Mouse (Mus musculus): ENCODE measurements around the gene 6430531B16Rik. TPM values are rescaled to one million over a fixed set of nuclear protein-coding genes. Genes with fewer than 3 reads are reported as not detected.

Gene 6430531B16Rik
- polyA plus RNA-seq, 1 experiment from 2014 or later, result not detected

GRCm38 (mm10) chr7:139945516-139945915 lies 33.0 kb downstream of the 6430531B16Rik start:
- H3K4me3 ChIP-seq (ENCODE audit: low read depth, low read length), result no peak overlapping the region
- H3K9me3 ChIP-seq (ENCODE audit: low read length), result no peaks in the 10 kb centered on the region
- DNase-seq (no peak), ATAC-seq (no peak)
- H3K4me1 ChIP-seq (ENCODE audit: insufficient read depth), result peaks cover 10% of the 10 kb centered on the region; the same call in 1 of the 2 replicates
- H3K4me2 ChIP-seq (ENCODE audit: low read depth, low read length), result no peak overlapping the region
- TF ChIP-seq EP300 (IDR thresholded peaks at IDR 0.05; ENCODE audit: low read depth) (no peak), CTCF (IDR thresholded peaks at IDR 0.05; ENCODE audit: low read depth) (no peak)
- H3K9ac ChIP-seq (replicated peaks), result no peak overlapping the region
- no peak overlapping the region for H3K27ac ChIP-seq (ENCODE audit: low read depth)
- H3K27me3 ChIP-seq (ENCODE audit: insufficient read depth, low read length), result peaks cover 59% of the 10 kb centered on the region
- H3K36me3 ChIP-seq (replicated peaks; ENCODE audit: insufficient read depth, low read length), result no peaks in the 10 kb centered on the region
- 18% methylated on average over 5 of the region's 5 CpGs for WGBS (ENCODE audit: insufficient replicate concordance)

GRCm38 (mm10) chr7:139944291-139945240 lies 34.0 kb downstream of the 6430531B16Rik start:
- Histone ChIP-seq H3K4me1 (ENCODE audit: insufficient read depth) (peaks cover 7% of the 10 kb centered on the region; the same call in 1 of the 2 replicates), H3K27me3 (ENCODE audit: insufficient read depth, low read length) (peaks cover 61% of the 10 kb centered on the region), H3K4me2 (ENCODE audit: low read depth, low read length) (peak overlapping the region; percentile 33), H3K27ac (ENCODE audit: low read depth) (no peak overlapping the region), H3K9me3 (ENCODE audit: low read length) (no peaks in the 10 kb centered on the region), H3K9ac (replicated peaks) (no peak overlapping the region), H3K36me3 (replicated peaks; ENCODE audit: insufficient read depth, low read length) (no peaks in the 10 kb centered on the region), H3K4me3 (ENCODE audit: low read depth, low read length) (peak overlapping the region; percentile 11)
- no peak for DNase-seq
- TF ChIP-seq CTCF (IDR thresholded peaks at IDR 0.05; ENCODE audit: low read depth) (no peak), EP300 (IDR thresholded peaks at IDR 0.05; ENCODE audit: low read depth) (no peak)
- ATAC-seq, result no peak
- 4% methylated on average over 68 of the region's 68 CpGs for WGBS (ENCODE audit: insufficient replicate concordance)

GRCm38 (mm10) chr7:139943674-139944281 lies 34.8 kb downstream of the 6430531B16Rik start, which contains the start of gene Utf1:
TSS of gene Utf1 (plus strand) at chr7:139943789.
- H3K27me3 ChIP-seq (ENCODE audit: insufficient read depth, low read length), result peaks cover 58% of the 10 kb centered on the region
- 1% methylated on average over 49 of the region's 59 CpGs for WGBS (ENCODE audit: insufficient replicate concordance)
- H3K9me3 ChIP-seq (ENCODE audit: low read length), result no peaks in the 10 kb centered on the region
- no peak for ATAC-seq
- H3K9ac ChIP-seq (replicated peaks), result no peak within 1 kb of the TSS
- DNase-seq, result peak; percentile 26
- H3K4me1 ChIP-seq (ENCODE audit: insufficient read depth), result peaks cover 7% of the 10 kb centered on the region; the same call in 1 of the 2 replicates
- no peaks in the 10 kb centered on the region for H3K36me3 ChIP-seq (replicated peaks; ENCODE audit: insufficient read depth, low read length)
- H3K4me3 ChIP-seq (ENCODE audit: low read depth, low read length), result peak within 1 kb of the TSS; percentile 11
- TF ChIP-seq CTCF (IDR thresholded peaks at IDR 0.05; ENCODE audit: low read depth) (no peak), EP300 (IDR thresholded peaks at IDR 0.05; ENCODE audit: low read depth) (no peak)
- peak within 1 kb of the TSS; percentile 33 for H3K4me2 ChIP-seq (ENCODE audit: low read depth, low read length)
- H3K27ac ChIP-seq (ENCODE audit: low read depth), result no peak within 1 kb of the TSS

GRCm38 (mm10) chr7:139940476-139941209 lies 37.9 kb downstream of the 6430531B16Rik start:
- ATAC-seq, result no peak
- no peaks in the 10 kb centered on the region for H3K9me3 ChIP-seq (ENCODE audit: low read length)

GRCm38 (mm10) chr7:139937810-139938209 lies 40.7 kb downstream of the 6430531B16Rik start:
- no peaks in the 10 kb centered on the region for H3K4me1 ChIP-seq (ENCODE audit: insufficient read depth)
- H3K4me3 ChIP-seq (ENCODE audit: low read depth, low read length), result no peak overlapping the region
- WGBS (ENCODE audit: insufficient replicate concordance), result 60% methylated on average over 5 of the region's 5 CpGs
- ATAC-seq, result no peak
- peaks cover 14% of the 10 kb centered on the region for H3K27me3 ChIP-seq (ENCODE audit: insufficient read depth, low read length)
- no peak for DNase-seq
- no peaks in the 10 kb centered on the region for H3K9me3 ChIP-seq (ENCODE audit: low read length)
- H3K4me2 ChIP-seq (ENCODE audit: low read depth, low read length), result no peak overlapping the region
- H3K27ac ChIP-seq (ENCODE audit: low read depth), result no peak overlapping the region
- no peaks in the 10 kb centered on the region for H3K36me3 ChIP-seq (replicated peaks; ENCODE audit: insufficient read depth, low read length)
- H3K9ac ChIP-seq (replicated peaks), result no peak overlapping the region
- no peak for TF ChIP-seq CTCF (IDR thresholded peaks at IDR 0.05; ENCODE audit: low read depth)
- TF ChIP-seq EP300 (IDR thresholded peaks at IDR 0.05; ENCODE audit: low read depth), result no peak

More at GRCm38 (mm10) chr7:139940476-139941209, 37.9 kb downstream of the 6430531B16Rik start:
- DNase-seq, result no peak
- Histone ChIP-seq H3K4me3 (ENCODE audit: low read depth, low read length) (no peak overlapping the region), H3K9ac (replicated peaks) (no peak overlapping the region), H3K27me3 (ENCODE audit: insufficient read depth, low read length) (peaks cover 41% of the 10 kb centered on the region), H3K27ac (ENCODE audit: low read depth) (no peak overlapping the region), H3K4me1 (ENCODE audit: insufficient read depth) (peaks cover 7% of the 10 kb centered on the region; the same call in 1 of the 2 replicates), H3K36me3 (replicated peaks; ENCODE audit: insufficient read depth, low read length) (no peaks in the 10 kb centered on the region), H3K4me2 (ENCODE audit: low read depth, low read length) (no peak overlapping the region)
- 66% methylated on average over 16 of the region's 16 CpGs for whole genome bisulfite sequencing (ENCODE audit: insufficient replicate concordance)
- no peak for TF ChIP-seq EP300 (IDR thresholded peaks at IDR 0.05; ENCODE audit: low read depth)
- no peak for TF ChIP-seq CTCF (IDR thresholded peaks at IDR 0.05; ENCODE audit: low read depth)
